Comparison of ENCODE assay signal across 24 mouse cellular contexts in genomic region chr1:187706046-187706445, GRCm38 (mm10).
A peak's percentile ranks its signal among the peaks of the same experiment; 100 is the strongest.
DNase-seq lines count a peak whose midpoint lies in the region; ATAC-seq and TF ChIP-seq lines count a peak whose summit lies in the region.
"Had no signal": no experiment of that assay in that cellular context is flagged by ENCODE, and none has a peak within 500 bp of the region (broad histone marks: within the 10 kb centered on the region; RNA-seq: fewer than 3 reads in every experiment).

No protein-coding gene starts in this region.

- peaks cover 0 to 19% of the 10 kb centered on the region in 2 experiments; a peak in 2 of 4 replicates for H3K36me3 ChIP-seq in MEL (ENCODE audit: control insufficient read depth in 1 of 2, insufficient read depth in 2 of 2, low read length in 2 of 2)
- no peaks in the 10 kb centered on the region for H3K36me3 ChIP-seq in intestine, embryonic 16.5 days (ENCODE audit: control insufficient read depth, insufficient read depth, low read length)
- H3K36me3 ChIP-seq: embryonic facial prominence, embryonic 13.5 days; heart, embryonic 10.5 days; liver, embryonic 15.5 days; lung, embryonic 15.5 days; neural tube, embryonic 12.5 days had no signal

- no peak for TF ChIP-seq POLR2A in MEL (IDR thresholded peaks at IDR 0.05; ENCODE audit: control insufficient read depth in 1 of 2, insufficient read depth in 1 of 2, low read depth in 1 of 2, low read length in 2 of 2, poor library complexity in 1 of 2)

- intact Hi-C loops in heart, postnatal 25 days (cut with DNase I): no loop called here

- peak overlapping the region; percentile 37 for H3K9ac ChIP-seq in MEL (ENCODE audit: control insufficient read depth, low read depth, low read length, poor library complexity, severe bottlenecking)
- no peak overlapping the region for H3K9ac ChIP-seq in intestine, embryonic 16.5 days (ENCODE audit: low read depth, low read length)
- H3K9ac ChIP-seq: embryonic facial prominence, embryonic 13.5 days; forebrain, embryonic 13.5 days; liver, embryonic 15.5 days; lung, embryonic 15.5 days; neural tube, embryonic 12.5 days had no signal

- no peak for TF ChIP-seq RAD21 in MEL (IDR thresholded peaks at IDR 0.05; ENCODE audit: low read depth, low read length)

- ATAC-seq in intestine, embryonic 16.5 days: peak; percentile 56; the same call in 1 of the 2 replicates
- ATAC-seq: forebrain, embryonic 13.5 days; hindbrain, postnatal 0 days; Patski had no signal

- WGBS in intestine, embryonic 16.5 days: 39% methylated on average over 6 of the region's 6 CpGs

- H3K4me2 ChIP-seq in intestine, embryonic 16.5 days (ENCODE audit: low read depth, low read length): 0 out of 2 replicates have a peak overlapping the region, but pooled peaks have one; percentile 0
- H3K4me2 ChIP-seq: embryonic facial prominence, embryonic 13.5 days; forebrain, embryonic 13.5 days; liver, embryonic 15.5 days; lung, embryonic 15.5 days; neural tube, embryonic 12.5 days had no signal

- peak in 1 of 2 experiments; percentile 72; a peak in 2 of 4 replicates for TF ChIP-seq EP300 in MEL (IDR thresholded peaks at IDR 0.05; ENCODE audit: low read depth in 1 of 2, low read length in 2 of 2)

- peak overlapping the region; percentile 40 to 46 for H3K4me3 ChIP-seq in MEL (ENCODE audit: control insufficient read depth in 1 of 2, insufficient read depth in 1 of 2, low read depth in 2 of 2, low read length in 2 of 2)
- no peak overlapping the region for H3K4me3 ChIP-seq in intestine, embryonic 16.5 days (ENCODE audit: low read length)
- H3K4me3 ChIP-seq: embryonic facial prominence, embryonic 13.5 days; erythroblast, embryonic 14.5 days; forebrain, embryonic 13.5 days; heart, embryonic 10.5 days; liver, embryonic 15.5 days; lung, embryonic 15.5 days; neural tube, embryonic 12.5 days had no signal

- H3K79me2 ChIP-seq in MEL (ENCODE audit: control insufficient read depth, insufficient read depth, low read length, poor library complexity): no peaks in the 10 kb centered on the region

- peaks cover 13 to 23% of the 10 kb centered on the region in 2 experiments for H3K4me1 ChIP-seq in MEL (ENCODE audit: control insufficient read depth in 1 of 2, insufficient read depth in 2 of 2, low read length in 2 of 2)
- 0 out of 2 replicates have a peak, but pooled peaks cover 5% of the 10 kb centered on the region for H3K4me1 ChIP-seq in intestine, embryonic 16.5 days (ENCODE audit: control insufficient read depth, insufficient read depth, low read length)
- H3K4me1 ChIP-seq: liver, embryonic 15.5 days; lung, embryonic 15.5 days had no signal

- no peaks in the 10 kb centered on the region for H3K27me3 ChIP-seq in MEL (ENCODE audit: control insufficient read depth in 1 of 2, insufficient read depth in 2 of 2, low read length in 2 of 2)
- no peaks in the 10 kb centered on the region for H3K27me3 ChIP-seq in intestine, embryonic 16.5 days (replicated peaks; ENCODE audit: control insufficient read depth, insufficient read depth, low read length)
- H3K27me3 ChIP-seq: embryonic facial prominence, embryonic 13.5 days; liver, embryonic 15.5 days; lung, embryonic 15.5 days; neural tube, embryonic 12.5 days; Patski had no signal

- no peak for TF ChIP-seq CTCF in MEL (IDR thresholded peaks at IDR 0.05 in 2 of 3, conservative IDR thresholded peaks at IDR 0.05 in 1 of 3; ENCODE audit: control insufficient read depth in 1 of 3, insufficient read depth in 1 of 3, low read depth in 2 of 3, low read length in 3 of 3, poor library complexity in 1 of 3, severe bottlenecking in 1 of 3)

- peak; percentile 73 for DNase-seq in heart, adult 11 months
- no peak for DNase-seq in heart, postnatal 25 days (ENCODE audit: low spot score)
- DNase-seq in kidney, postnatal 14 days: peak; percentile 30
- no peak for DNase-seq in kidney, postnatal 4 days
- peak; percentile 45 for DNase-seq in MEL (ENCODE audit: low read depth, low spot score)
- DNase-seq in right cerebral cortex, postnatal 4 days: no peak
- DNase-seq: cerebellum, adult 8-10 months; cerebellum, postnatal 36 days; embryo, embryonic 11 days; layer of hippocampus, adult 9-11 months; lung, postnatal 36 days; retina, postnatal 1 day; right cerebral cortex, postnatal 25 days; thymus, postnatal 14 days had no signal

- H3K27ac ChIP-seq in MEL (ENCODE audit: control insufficient read depth, low read depth, low read length): peak overlapping the region; percentile 84
- no peak overlapping the region for H3K27ac ChIP-seq in intestine, embryonic 16.5 days (ENCODE audit: low read length)
- H3K27ac ChIP-seq: embryonic facial prominence, embryonic 13.5 days; forebrain, embryonic 13.5 days; heart, embryonic 10.5 days; hindbrain, postnatal 0 days; liver, embryonic 15.5 days; lung, embryonic 15.5 days; neural tube, embryonic 12.5 days had no signal

- H3K9me3 ChIP-seq in MEL (replicated peaks; ENCODE audit: insufficient read depth, low read length): no peaks in the 10 kb centered on the region
- H3K9me3 ChIP-seq in intestine, embryonic 16.5 days (ENCODE audit: control insufficient read depth, low read length): no peaks in the 10 kb centered on the region
- H3K9me3 ChIP-seq: embryonic facial prominence, embryonic 13.5 days; forebrain, embryonic 13.5 days; heart, embryonic 10.5 days; liver, embryonic 15.5 days; lung, embryonic 15.5 days; neural tube, embryonic 12.5 days had no signal

TF ChIP-seq in MEL, 35 proteins besides CTCF, POLR2A, EP300 and RAD21:
- TF ChIP-seq TCF12 (IDR thresholded peaks at IDR 0.05; ENCODE audit: low read depth, low read length) (peak; percentile 84), POLR2AphosphoS2 (IDR thresholded peaks at IDR 0.05; ENCODE audit: low read length) (no peak), RCOR1 (IDR thresholded peaks at IDR 0.05; ENCODE audit: low read depth, low read length) (0 out of 2 replicates have a peak, but pooled peaks have one; percentile 24), GATA1 (IDR thresholded peaks at IDR 0.05; ENCODE audit: low read depth, low read length) (peak; percentile 48), ETS1 (IDR thresholded peaks at IDR 0.05; ENCODE audit: low read depth, low read length) (peak; percentile 48; the same call in 1 of the 2 replicates), MXI1 (IDR thresholded peaks at IDR 0.05; ENCODE audit: low read depth, low read length) (no peak), UBTF (IDR thresholded peaks at IDR 0.05; ENCODE audit: borderline replicate concordance, insufficient read depth, low read depth, low read length) (no peak)

Comparison
In these comparisons a context has a peak if more than half of its experiments do, and no peak if none do; other contexts are left out.
1. DNase-seq: peak in heart, adult 11 months (single experiment), kidney, postnatal 14 days (single experiment) and MEL (single experiment); none in heart, postnatal 25 days (single experiment), kidney, postnatal 4 days (0 of 2) and right cerebral cortex, postnatal 4 days (single experiment).